Mouse (Mus musculus) lung, postnatal 0 days (tissue): ENCODE measurements around the gene Slc7a6. TPM values are rescaled to one million over a fixed set of nuclear protein-coding genes. Genes with fewer than 3 reads are reported as not detected.

ENCODE experiments used
- ATAC-seq: fragments of 200-750 bp; cut with Nextera tagmentation; 2 replicates; pipeline ENCODE4 v1.8.0; 2017; ENCODE audit warnings: moderate library complexity
- DNase-seq: peaks from one replicate; pipeline ENCODE4 v3.0.0-alpha.2; 2016; ENCODE audit warnings: low spot score
- H3K27ac ChIP-seq: fragments of 300-500 bp; sonication (generic); 2 replicates; pipeline ENCODE4 v1.5.1; 2014; ENCODE audit warnings: antibody characterized with exemption, mild to moderate bottlenecking, low read length, mixed read lengths
- H3K27me3 ChIP-seq: fragments of 300-500 bp; sonication (generic); replicated peaks from 2 replicates; pipeline ENCODE4 v1.6.1; 2014; ENCODE audit warnings: low read length, mixed read lengths; ENCODE audit not compliant: insufficient read depth
- H3K36me3 ChIP-seq: fragments of 300-500 bp; sonication (generic); 2 replicates; pipeline ENCODE4 v1.6.1; 2014; ENCODE audit warnings: low read length, mixed read lengths; ENCODE audit not compliant: insufficient read depth
- H3K4me1 ChIP-seq: fragments of 300-500 bp; sonication (generic); 2 replicates; pipeline ENCODE4 v1.6.1; 2014; ENCODE audit warnings: antibody characterized with exemption, low read depth, low read length, mixed read lengths; ENCODE audit not compliant: insufficient read depth
- H3K4me2 ChIP-seq: fragments of 300-500 bp; sonication (generic); replicated peaks from 2 replicates; pipeline ENCODE4 v1.6.1; 2014; ENCODE audit warnings: low read depth, mild to moderate bottlenecking, low read length, moderate library complexity, mixed read lengths
- H3K4me3 ChIP-seq: fragments of 300-500 bp; sonication (generic); 2 replicates; pipeline ENCODE4 v1.5.1; 2014; ENCODE audit warnings: low read depth, low read length
- H3K9ac ChIP-seq: fragments of 300-500 bp; sonication (generic); replicated peaks from 2 replicates; pipeline ENCODE4 v1.6.1; 2014; ENCODE audit warnings: low read depth, mild to moderate bottlenecking
- H3K9me3 ChIP-seq: fragments of 300-500 bp; sonication (generic); 2 replicates; pipeline ENCODE4 v1.6.1; 2016; ENCODE audit warnings: low read length, mixed read lengths
- CTCF ChIP-seq: IDR thresholded peaks from 2 replicates; pipeline ENCODE4 v1.5.1; 2016; ENCODE audit warnings: antibody characterized with exemption, mild to moderate bottlenecking
- EP300 ChIP-seq: IDR thresholded peaks from 2 replicates; pipeline ENCODE4 v1.6.1; 2016; ENCODE audit warnings: antibody characterized with exemption, mild to moderate bottlenecking, control low read depth
- WGBS: fragments of 180-500 bp; shearing (Covaris S2); extraction: QIAGEN DNeasy Blood & Tissue Kit; methylation state at CpG from one replicate; pipeline ENCODE4 v1.1.7; 2014; 5-methylcytosine and 5-hydroxymethylcytosine counted together
- polyA plus RNA-seq: library from polyadenylated mRNA; unstranded; fragments of >200 nt; fragmentation: Nextera tagmentation; extraction: Ambion mirVana; gene quantifications from 2 replicates; pipeline ENCODE4 v1.2.1, GENCODE M21; 2015

The Slc7a6 gene
- polyA plus RNA-seq, 1 experiment from 2014 or later = 38.9 TPM

DNA sequence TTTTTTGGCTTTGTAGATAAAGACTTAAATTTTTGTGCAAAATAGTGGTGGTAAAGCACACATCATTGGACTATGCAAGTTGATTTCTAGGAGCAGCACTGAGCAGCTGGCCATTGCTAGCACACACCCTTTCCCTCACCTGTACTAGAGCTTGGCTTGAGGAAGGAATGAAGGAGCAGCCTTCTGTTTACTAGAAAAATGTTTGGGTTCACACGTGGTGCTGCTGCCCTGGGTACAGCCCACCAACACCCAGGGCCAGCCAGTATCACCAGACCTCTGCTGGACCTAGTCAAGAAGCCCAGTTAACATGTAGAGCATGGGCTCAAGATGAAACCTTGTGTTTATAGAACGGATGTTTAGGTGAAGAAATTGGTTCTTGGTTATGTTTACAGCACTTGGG is 38.7 kb upstream of the Slc7a6 start:
- no peak overlapping the region for H3K4me3 ChIP-seq
- H3K9ac ChIP-seq = no peak overlapping the region
- DNase-seq (no peak), ATAC-seq (no peak)
- TF ChIP-seq CTCF = no peak
- no peak for TF ChIP-seq EP300
- no peaks in the 10 kb centered on the region for H3K4me1 ChIP-seq
- no peaks in the 10 kb centered on the region for H3K9me3 ChIP-seq
- no peaks in the 10 kb centered on the region; the same call in 1 of the 2 replicates for H3K27me3 ChIP-seq
- no peak overlapping the region for H3K4me2 ChIP-seq
- WGBS = 70% methylated on average over 2 of the region's 2 CpGs
- peaks cover 18% of the 10 kb centered on the region for H3K36me3 ChIP-seq
- H3K27ac ChIP-seq = no peak overlapping the region

DNA sequence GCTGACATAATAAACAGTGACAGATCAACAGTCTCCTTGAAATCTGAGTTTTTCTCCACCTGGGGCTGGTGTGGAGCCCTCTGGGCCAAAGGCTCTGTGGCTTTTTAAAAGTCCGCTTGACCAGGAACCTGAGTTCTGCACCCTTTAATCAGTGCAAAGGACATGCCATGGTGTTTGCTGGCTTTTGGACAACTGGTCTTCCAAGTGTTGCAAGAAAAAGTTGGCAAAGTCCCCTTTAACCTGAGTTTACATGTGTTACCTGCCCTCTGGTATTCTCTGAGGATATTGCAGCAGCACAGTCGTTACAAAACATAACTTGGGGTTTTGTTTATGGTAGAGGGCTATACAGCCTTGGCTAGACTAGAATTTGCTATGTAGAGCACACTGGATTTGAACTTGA is 38.2 kb upstream of the Slc7a6 start:
- Histone ChIP-seq H3K36me3 (peaks cover 18% of the 10 kb centered on the region), H3K9me3 (no peaks in the 10 kb centered on the region), H3K4me3 (no peak overlapping the region), H3K4me1 (no peaks in the 10 kb centered on the region), H3K9ac (no peak overlapping the region), H3K27ac (no peak overlapping the region), H3K27me3 (peaks cover under 1% of the 10 kb centered on the region; the same call in 1 of the 2 replicates), H3K4me2 (no peak overlapping the region)
- DNase-seq (no peak), ATAC-seq (no peak)
- TF ChIP-seq CTCF (no peak), EP300 (no peak)
- 70% methylated on average over 2 of the region's 2 CpGs for WGBS

DNA sequence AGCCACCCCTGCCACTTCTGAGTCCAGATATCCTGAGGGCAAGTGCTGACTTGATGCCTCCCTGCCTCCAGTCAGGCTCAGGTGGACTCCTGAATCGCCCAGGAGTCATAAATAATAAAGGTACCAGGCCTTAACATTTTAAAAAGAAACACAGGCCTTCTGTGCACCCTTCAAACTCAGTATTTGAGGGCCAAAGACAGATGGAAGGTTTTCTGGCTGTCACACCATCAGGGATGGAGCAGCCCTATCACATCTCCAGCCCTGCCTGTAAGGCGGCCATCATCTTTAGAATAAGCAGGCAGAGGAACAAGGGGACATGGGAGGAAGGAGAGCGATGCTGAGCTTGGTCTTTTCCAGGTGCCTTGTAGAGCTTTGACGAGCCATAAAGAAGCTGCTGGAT is 37.6 kb upstream of the Slc7a6 start:
- no peak overlapping the region for H3K9ac ChIP-seq
- TF ChIP-seq CTCF (no peak), EP300 (no peak)
- peaks cover 18% of the 10 kb centered on the region for H3K36me3 ChIP-seq
- H3K4me3 ChIP-seq = no peak overlapping the region
- DNase-seq (no peak), ATAC-seq (no peak)
- no peaks in the 10 kb centered on the region for H3K4me1 ChIP-seq
- no peaks in the 10 kb centered on the region for H3K9me3 ChIP-seq
- no peak overlapping the region for H3K27ac ChIP-seq
- peaks cover 6% of the 10 kb centered on the region for H3K27me3 ChIP-seq
- WGBS = 89% methylated on average over 4 of the region's 4 CpGs
- no peak overlapping the region for H3K4me2 ChIP-seq

DNA sequence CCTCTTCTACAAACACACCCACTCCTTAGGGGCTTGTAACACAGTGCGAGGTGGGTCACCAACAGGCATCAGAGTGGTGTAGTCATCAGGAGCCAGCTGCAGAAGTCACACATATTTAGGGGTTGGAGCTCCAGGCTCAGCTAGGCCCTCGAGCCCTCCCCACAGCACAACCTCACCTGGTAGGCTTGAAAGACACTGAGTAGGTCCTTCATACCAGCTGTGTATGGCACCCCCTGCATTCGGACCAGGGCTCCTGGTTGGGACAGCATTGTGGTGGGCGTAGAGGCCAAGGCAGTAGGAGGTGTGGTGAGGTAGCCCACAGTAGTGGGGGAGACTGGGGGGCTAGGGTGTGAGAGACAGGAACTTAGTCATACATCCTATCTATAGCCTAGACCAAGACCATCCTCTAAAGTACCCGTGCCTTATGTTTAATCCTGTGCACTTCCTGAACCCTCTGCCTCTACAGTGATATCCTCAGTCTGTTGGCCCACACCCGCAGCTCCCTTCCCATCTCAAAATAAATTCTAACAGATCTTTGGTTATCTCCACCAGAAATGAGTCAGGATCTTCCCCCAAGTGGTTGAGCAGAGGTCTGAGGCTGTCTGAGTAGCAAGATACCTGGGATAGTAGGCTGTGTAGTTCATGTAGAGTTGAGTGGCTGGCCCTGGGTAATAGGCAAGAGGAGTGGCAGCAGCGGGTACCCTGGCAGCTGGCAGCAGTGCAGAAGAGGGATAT is 37.0 kb upstream of the Slc7a6 start:
- Histone ChIP-seq H3K9me3 (no peaks in the 10 kb centered on the region), H3K27me3 (peaks cover 8% of the 10 kb centered on the region), H3K36me3 (peaks cover 18% of the 10 kb centered on the region), H3K9ac (no peak overlapping the region), H3K4me2 (no peak overlapping the region), H3K27ac (no peak overlapping the region), H3K4me1 (no peaks in the 10 kb centered on the region), H3K4me3 (no peak overlapping the region)
- no peak for TF ChIP-seq EP300
- no peak for TF ChIP-seq CTCF
- DNase-seq = no peak
- no peak for ATAC-seq
- 81% methylated on average over 7 of the region's 7 CpGs for WGBS

DNA sequence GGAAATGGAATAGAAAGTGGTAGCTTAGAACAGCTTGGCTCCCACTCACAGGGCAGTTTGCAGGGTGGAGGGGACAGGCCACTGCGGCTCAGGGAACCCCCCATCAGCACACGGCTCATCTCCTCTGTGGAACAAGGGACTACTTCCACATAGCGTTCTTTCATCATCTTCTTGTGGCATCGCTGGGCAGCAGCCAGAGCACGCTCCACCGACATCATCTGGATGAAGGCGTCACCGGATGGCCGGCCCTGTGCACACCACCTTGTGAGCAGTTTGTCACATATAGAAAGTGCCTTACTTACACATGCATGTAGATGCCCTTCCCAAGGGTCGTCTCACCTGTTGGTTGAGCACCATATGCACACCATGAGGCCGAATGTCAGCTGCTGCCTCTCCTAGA is 36.3 kb upstream of the Slc7a6 start:
- 91% methylated on average over 11 of the region's 11 CpGs for WGBS
- Histone ChIP-seq H3K27me3 (peaks cover 8% of the 10 kb centered on the region), H3K4me3 (no peak overlapping the region), H3K36me3 (peaks cover 18% of the 10 kb centered on the region), H3K4me2 (no peak overlapping the region), H3K27ac (no peak overlapping the region), H3K9ac (no peak overlapping the region), H3K9me3 (no peaks in the 10 kb centered on the region), H3K4me1 (peaks cover 3% of the 10 kb centered on the region; the same call in 1 of the 2 replicates)
- DNase-seq (no peak), ATAC-seq (no peak)
- TF ChIP-seq EP300 (no peak), CTCF (no peak)

DNA sequence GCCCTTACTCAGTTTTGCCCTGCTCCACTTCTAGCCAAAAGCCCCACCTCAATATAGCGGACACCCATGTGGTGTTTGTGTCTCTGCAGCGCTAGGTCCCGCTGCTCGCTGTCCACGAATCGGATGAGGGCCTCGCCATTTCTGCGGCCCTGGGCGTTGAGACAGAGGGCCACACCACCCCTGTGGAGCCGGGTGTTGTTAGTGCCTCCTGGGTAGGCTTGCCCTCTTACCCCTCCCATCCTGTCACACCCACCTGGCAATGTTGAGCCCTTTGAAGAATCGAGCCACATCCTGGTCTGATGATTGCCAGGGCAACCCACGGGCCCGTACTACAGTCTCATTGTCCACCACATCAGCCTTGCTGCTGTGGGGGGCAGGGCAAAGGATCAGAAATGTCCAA is 35.1 kb upstream of the Slc7a6 start:
- H3K36me3 ChIP-seq = peaks cover 18% of the 10 kb centered on the region

More for the DNA sequence above, 35.1 kb upstream of the Slc7a6 start:
- H3K4me2 ChIP-seq = peak overlapping the region; percentile 20; the same call in 1 of the 2 replicates
- WGBS = 53% methylated on average over 13 of the region's 13 CpGs
- ATAC-seq (no peak), DNase-seq (peak; percentile 40)
- H3K4me1 ChIP-seq = peaks cover 3% of the 10 kb centered on the region; the same call in 1 of the 2 replicates
- no peak overlapping the region for H3K9ac ChIP-seq
- no peaks in the 10 kb centered on the region for H3K9me3 ChIP-seq
- H3K4me3 ChIP-seq = no peak overlapping the region
- H3K27ac ChIP-seq = 0 out of 2 replicates have a peak overlapping the region, but pooled peaks have one; percentile 20
- peaks cover 8% of the 10 kb centered on the region for H3K27me3 ChIP-seq
- TF ChIP-seq CTCF (no peak), EP300 (no peak)
